ENCODE assay signal across 27 mouse cellular contexts in genomic region chr11:119710338-119710737, GRCm38 (mm10).
DNase-seq lines count a peak whose midpoint lies in the region; ATAC-seq and TF ChIP-seq lines count a peak whose summit lies in the region.
"Had no signal": no experiment of that assay in that cellular context is flagged by ENCODE, and none has a peak within 500 bp of the region (broad histone marks: within the 10 kb centered on the region; RNA-seq: fewer than 3 reads in every experiment).

No protein-coding gene starts in this region.

- no peak for ATAC-seq in heart, embryonic 11.5 days (replicated peaks; ENCODE audit: insufficient number of reproducible peaks, low FRiP score, low TSS enrichment)
- no peak; the same call in 1 of the 2 replicates for ATAC-seq in heart, embryonic 15.5 days (replicated peaks; ENCODE audit: insufficient number of reproducible peaks, insufficient read depth, low FRiP score, low read depth)
- no peak for ATAC-seq in lung, postnatal 0 days
- ATAC-seq in megakaryocyte, adult 5-6 weeks (ENCODE audit: poor library complexity, severe bottlenecking): 0 out of 2 replicates have a peak, but pooled peaks have one; percentile 5
- ATAC-seq: CD4-positive, CD25-positive, alpha-beta regulatory T cell, adult 4 months; forebrain, postnatal 0 days; intestine, embryonic 15.5 days; midbrain, embryonic 16.5 days had no signal

- TF ChIP-seq CTCF in lung, postnatal 0 days (IDR thresholded peaks at IDR 0.05): no peak

- intact Hi-C loops in heart, postnatal 14 days (cut with DNase I): no loop called here

- DNase-seq in heart, adult 11 months: peak; percentile 89
- no peak for DNase-seq in heart, postnatal 14 days
- DNase-seq in lung, postnatal 0 days (ENCODE audit: low spot score): no peak
- no peak for DNase-seq in lung, postnatal 10 days
- no peak for DNase-seq in retina, postnatal 1 day
- DNase-seq: adrenal gland, postnatal 25 days; cerebellum, adult 18-20 months; cerebellum, postnatal 10 days; forebrain, postnatal 0 days; gastrocnemius, postnatal 10 days; kidney, adult 2 months; kidney, postnatal 36 days; lung, postnatal 4 days; thymus, postnatal 4 days had no signal

- H3K9ac ChIP-seq in heart, embryonic 11.5 days (ENCODE audit: low read depth, low read length): no peak overlapping the region
- H3K9ac ChIP-seq in heart, embryonic 15.5 days: no peak overlapping the region
- 0 out of 2 replicates have a peak overlapping the region, but pooled peaks have one; percentile 12 for H3K9ac ChIP-seq in lung, postnatal 0 days (replicated peaks; ENCODE audit: low read depth)
- H3K9ac ChIP-seq: embryonic facial prominence, embryonic 13.5 days; forebrain, postnatal 0 days; intestine, embryonic 15.5 days; limb, embryonic 13.5 days; lung, embryonic 15.5 days; neural tube, embryonic 12.5 days had no signal

- no peaks in the 10 kb centered on the region for H3K9me3 ChIP-seq in heart, embryonic 11.5 days (replicated peaks; ENCODE audit: control insufficient read depth, low read length)
- no peaks in the 10 kb centered on the region for H3K9me3 ChIP-seq in heart, embryonic 15.5 days (replicated peaks)
- H3K9me3 ChIP-seq in lung, postnatal 0 days (ENCODE audit: low read length): no peaks in the 10 kb centered on the region
- H3K9me3 ChIP-seq: embryonic facial prominence, embryonic 13.5 days; intestine, embryonic 15.5 days; limb, embryonic 13.5 days; lung, embryonic 15.5 days; midbrain, embryonic 10.5 days; neural tube, embryonic 12.5 days had no signal

- peaks cover 24% of the 10 kb centered on the region; the same call in 1 of the 2 replicates for H3K4me1 ChIP-seq in heart, embryonic 11.5 days (ENCODE audit: control insufficient read depth, insufficient read depth, low read length)
- H3K4me1 ChIP-seq in heart, embryonic 15.5 days (replicated peaks): peaks cover 35% of the 10 kb centered on the region
- H3K4me1 ChIP-seq in lung, postnatal 0 days (ENCODE audit: insufficient read depth, low read depth, low read length): peaks cover 4% of the 10 kb centered on the region; the same call in 1 of the 2 replicates

- H3K4me2 ChIP-seq in heart, embryonic 11.5 days: no peak overlapping the region
- H3K4me2 ChIP-seq in heart, embryonic 15.5 days: no peak overlapping the region
- no peak overlapping the region for H3K4me2 ChIP-seq in lung, postnatal 0 days (replicated peaks; ENCODE audit: low read depth, low read length)
- H3K4me2 ChIP-seq: embryonic facial prominence, embryonic 13.5 days; intestine, embryonic 15.5 days; limb, embryonic 13.5 days; liver, embryonic 11.5 days; lung, embryonic 15.5 days; neural tube, embryonic 12.5 days had no signal

- H3K27ac ChIP-seq in heart, embryonic 11.5 days (ENCODE audit: low read depth, low read length): no peak overlapping the region
- H3K27ac ChIP-seq in heart, embryonic 15.5 days: 0 out of 2 replicates have a peak overlapping the region, but pooled peaks have one; percentile 24
- no peak overlapping the region for H3K27ac ChIP-seq in lung, postnatal 0 days (ENCODE audit: low read length)
- H3K27ac ChIP-seq: embryonic facial prominence, embryonic 13.5 days; intestine, embryonic 15.5 days; layer of hippocampus, adult 2 months; limb, embryonic 13.5 days; lung, embryonic 15.5 days had no signal

- WGBS in heart, embryonic 11.5 days (ENCODE audit: insufficient replicate concordance): 73% methylated on average over 3 of the region's 3 CpGs
- WGBS in heart, embryonic 15.5 days: 72% methylated on average over 3 of the region's 3 CpGs
- whole genome bisulfite sequencing in lung, postnatal 0 days: 93% methylated on average over 3 of the region's 3 CpGs

- TF ChIP-seq EP300 in lung, postnatal 0 days (IDR thresholded peaks at IDR 0.05): no peak

- H3K27me3 ChIP-seq in heart, embryonic 11.5 days (ENCODE audit: control insufficient read depth, insufficient read depth, low read length): no peaks in the 10 kb centered on the region
- no peaks in the 10 kb centered on the region for H3K27me3 ChIP-seq in heart, embryonic 15.5 days
- no peaks in the 10 kb centered on the region for H3K27me3 ChIP-seq in lung, postnatal 0 days (replicated peaks; ENCODE audit: insufficient read depth, low read length)
- H3K27me3 ChIP-seq: embryonic facial prominence, embryonic 13.5 days; intestine, embryonic 15.5 days; limb, embryonic 13.5 days; lung, embryonic 15.5 days; neural tube, embryonic 12.5 days had no signal

- H3K4me3 ChIP-seq in heart, embryonic 11.5 days (ENCODE audit: low read depth, low read length): no peak overlapping the region
- no peak overlapping the region for H3K4me3 ChIP-seq in heart, embryonic 15.5 days
- no peak overlapping the region for H3K4me3 ChIP-seq in lung, postnatal 0 days (ENCODE audit: low read depth, low read length)
- H3K4me3 ChIP-seq: embryonic facial prominence, embryonic 13.5 days; intestine, embryonic 15.5 days; layer of hippocampus, adult 2 months; limb, embryonic 13.5 days; lung, embryonic 15.5 days; midbrain, embryonic 10.5 days; neural tube, embryonic 12.5 days had no signal

- H3K36me3 ChIP-seq in heart, embryonic 11.5 days (ENCODE audit: control insufficient read depth, insufficient read depth, low read length): no peaks in the 10 kb centered on the region
- no peaks in the 10 kb centered on the region for H3K36me3 ChIP-seq in heart, embryonic 15.5 days
- no peaks in the 10 kb centered on the region for H3K36me3 ChIP-seq in lung, postnatal 0 days (ENCODE audit: insufficient read depth, low read length)
- H3K36me3 ChIP-seq: embryonic facial prominence, embryonic 13.5 days; intestine, embryonic 15.5 days; limb, embryonic 13.5 days; lung, embryonic 15.5 days; midbrain, embryonic 10.5 days; neural tube, embryonic 12.5 days had no signal
